Mouse (Mus musculus): ENCODE data around the gene Klrb1b. TPM values are rescaled to one million over a fixed set of nuclear protein-coding genes. Genes with fewer than 3 reads are reported as not detected.
"Not testable (repeated sequence)": the region's sequence is repeated elsewhere in the genome, so short reads cannot be mapped to it uniquely, and the experiment has no call there.

Gene Klrb1b
- total and polyA plus RNA-seq, 2 experiments from 2014 or later = not detected

DNA sequence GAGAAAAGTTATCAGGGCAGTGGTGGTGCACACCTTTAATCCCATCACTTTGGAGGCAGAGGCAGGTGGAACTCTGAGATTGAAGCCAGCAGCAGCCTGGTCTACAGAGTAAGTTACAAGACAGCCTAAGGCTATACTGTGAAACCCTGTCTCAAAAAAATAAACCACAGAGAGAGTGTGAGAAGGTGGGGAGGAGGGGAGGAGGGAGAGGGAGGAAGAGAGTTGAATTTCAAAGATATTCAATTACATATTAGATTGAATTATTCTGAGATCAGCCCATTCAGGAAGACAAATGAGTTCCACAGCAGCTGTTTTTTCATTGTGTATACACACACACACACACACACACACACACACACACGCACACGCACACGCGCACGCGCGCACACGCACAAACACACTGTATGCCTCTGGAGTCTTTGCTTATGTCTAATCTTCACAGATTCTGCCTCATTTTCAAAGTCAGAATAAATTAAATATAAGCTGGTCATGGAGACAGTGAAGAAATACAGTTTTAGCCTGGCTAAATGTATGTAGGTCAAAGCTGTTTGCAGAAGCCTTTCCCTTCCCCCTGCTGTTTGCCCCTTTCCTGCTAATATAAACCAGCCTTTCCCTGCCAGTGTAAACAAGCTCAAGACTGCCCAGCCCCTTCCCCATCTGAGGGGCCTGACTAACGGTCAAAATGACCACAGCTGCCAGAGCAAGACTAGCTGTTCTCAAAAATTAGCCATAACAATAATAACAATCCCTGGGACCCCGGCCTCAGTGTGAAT lies 56.5 kb downstream of the Klrb1b start:
- Histone ChIP-seq H3K9me3 (ENCODE audit: low read length) (no peaks in the 10 kb centered on the region), H3K4me2 (ENCODE audit: low read depth, low read length) (no peak overlapping the region), H3K27me3 (ENCODE audit: insufficient read depth, low read length) (no peaks in the 10 kb centered on the region), H3K36me3 (ENCODE audit: insufficient read depth, low read length) (no peaks in the 10 kb centered on the region), H3K9ac (replicated peaks; ENCODE audit: low read length) (no peak overlapping the region), H3K4me3 (ENCODE audit: low read length) (no peak overlapping the region), H3K4me1 (ENCODE audit: insufficient read depth, low read length) (no peaks in the 10 kb centered on the region), H3K27ac (no peak overlapping the region)
- WGBS = 82% methylated on average over 10 of the region's 10 CpGs
- DNase-seq (ENCODE audit: low spot score) = no peak
- no peak for ATAC-seq
- no peak for TF ChIP-seq CTCF (IDR thresholded peaks at IDR 0.05; ENCODE audit: low read depth)

DNA sequence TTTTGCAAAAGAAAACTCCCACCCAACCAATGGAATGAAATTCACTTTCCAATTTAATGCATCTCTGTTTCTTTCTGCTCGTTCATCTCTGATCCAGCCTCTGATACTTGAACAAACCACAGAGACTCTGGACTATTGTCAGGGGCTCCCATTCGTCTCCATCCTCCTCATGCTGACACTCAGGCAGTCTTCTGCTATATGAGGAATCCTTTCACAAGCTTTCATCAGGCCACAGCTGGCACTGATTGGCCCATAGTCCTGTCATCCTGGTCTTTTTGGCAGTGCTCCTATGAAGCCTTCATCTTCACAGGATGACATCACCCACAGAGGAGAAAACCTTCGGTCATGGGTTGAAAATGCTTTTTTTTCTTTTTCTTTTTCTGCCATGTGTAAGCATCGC lies 58.1 kb downstream of the Klrb1b start:
- no peak for DNase-seq (ENCODE audit: low spot score)
- no peak for TF ChIP-seq CTCF (IDR thresholded peaks at IDR 0.05; ENCODE audit: low read depth)
- Histone ChIP-seq H3K27me3 (ENCODE audit: insufficient read depth, low read length) (no peaks in the 10 kb centered on the region), H3K4me3 (ENCODE audit: low read length) (no peak overlapping the region), H3K9ac (replicated peaks; ENCODE audit: low read length) (no peak overlapping the region), H3K36me3 (ENCODE audit: insufficient read depth, low read length) (no peaks in the 10 kb centered on the region), H3K4me1 (ENCODE audit: insufficient read depth, low read length) (no peaks in the 10 kb centered on the region), H3K27ac (no peak overlapping the region), H3K4me2 (ENCODE audit: low read depth, low read length) (no peak overlapping the region), H3K9me3 (ENCODE audit: low read length) (no peaks in the 10 kb centered on the region)
- WGBS = 66% methylated on average over 4 of the region's 4 CpGs
- no peak for ATAC-seq

DNA sequence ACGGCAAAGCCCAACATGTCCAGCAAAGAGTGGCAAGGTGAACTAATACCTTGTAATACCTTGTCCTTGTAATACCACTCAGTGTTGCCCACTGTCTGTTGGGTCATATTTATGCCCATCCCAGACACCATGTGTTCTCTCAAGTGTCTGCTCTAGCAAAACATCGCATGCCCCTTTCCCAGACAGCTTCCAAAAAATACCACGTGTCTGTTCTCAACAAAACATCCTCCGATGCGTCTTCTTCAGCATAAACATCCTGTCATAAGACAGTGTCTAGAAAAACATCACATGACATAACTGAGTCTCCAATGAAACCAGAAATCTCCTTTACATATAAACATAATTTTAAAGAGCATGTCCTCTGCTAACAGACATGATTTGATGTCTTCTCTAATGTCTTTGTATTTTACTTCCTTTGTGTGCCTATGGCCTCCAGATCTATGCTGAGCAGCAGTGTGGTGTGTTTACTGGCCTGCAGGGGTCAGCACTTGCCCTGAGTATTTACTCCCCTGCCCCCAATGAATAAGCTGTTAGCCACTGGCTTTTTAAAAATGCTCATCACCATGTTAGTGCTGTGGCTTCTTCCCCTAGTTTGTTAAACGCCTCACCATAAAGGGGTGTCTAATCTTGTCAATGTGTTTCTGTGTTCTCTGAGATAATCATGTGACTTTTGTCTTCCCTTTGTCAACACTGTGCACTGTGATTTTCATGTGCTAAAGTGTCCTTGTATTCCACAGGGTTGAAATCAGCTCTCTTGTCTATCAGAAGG lies 59.5 kb downstream of the Klrb1b start:
- H3K4me1 ChIP-seq (ENCODE audit: insufficient read depth, low read length); H3K4me3 ChIP-seq (ENCODE audit: low read length); H3K9ac ChIP-seq (replicated peaks; ENCODE audit: low read length); H3K9me3 ChIP-seq (ENCODE audit: low read length); H3K27me3 ChIP-seq (ENCODE audit: insufficient read depth, low read length); H3K36me3 ChIP-seq (ENCODE audit: insufficient read depth, low read length): not testable (repeated sequence)
- ATAC-seq = peak; percentile 31; the same call in 1 of the 2 replicates
- H3K4me2 ChIP-seq (ENCODE audit: low read depth, low read length) = 0 out of 2 replicates have a peak overlapping the region, but pooled peaks have one; percentile 13
- WGBS = 64% methylated on average over 6 of the region's 6 CpGs
- peak; percentile 75 for TF ChIP-seq CTCF (IDR thresholded peaks at IDR 0.05; ENCODE audit: low read depth)
- peak; percentile 81 for DNase-seq (ENCODE audit: low spot score)
- H3K27ac ChIP-seq = peak overlapping the region; percentile 45; the same call in 1 of the 2 replicates

DNA sequence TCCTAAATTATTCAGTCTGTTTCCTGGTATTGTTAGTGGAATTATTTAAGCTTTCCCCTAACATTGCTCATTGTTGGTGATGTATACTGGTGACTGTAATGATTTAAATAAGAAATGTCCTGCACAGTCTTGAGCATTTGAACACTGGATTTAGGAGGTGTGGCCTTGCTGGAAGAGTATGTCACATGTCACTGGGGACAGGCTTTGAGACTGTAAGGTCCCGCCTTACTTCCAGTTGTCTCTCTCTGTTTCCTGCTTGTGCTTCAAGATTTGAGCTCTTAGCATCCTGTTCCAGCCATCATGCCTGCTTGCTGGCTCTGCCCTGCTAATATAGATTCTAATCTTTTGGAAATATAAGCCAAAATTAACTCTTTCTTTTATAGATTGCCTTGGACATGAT lies 60.9 kb downstream of the Klrb1b start:
- Histone ChIP-seq H3K36me3 (ENCODE audit: insufficient read depth, low read length) (no peaks in the 10 kb centered on the region), H3K9me3 (ENCODE audit: low read length) (no peaks in the 10 kb centered on the region), H3K4me3 (ENCODE audit: low read length) (no peak overlapping the region), H3K27ac (no peak overlapping the region), H3K9ac (replicated peaks; ENCODE audit: low read length) (no peak overlapping the region), H3K4me2 (ENCODE audit: low read depth, low read length) (no peak overlapping the region), H3K27me3 (ENCODE audit: insufficient read depth, low read length) (no peaks in the 10 kb centered on the region), H3K4me1 (ENCODE audit: insufficient read depth, low read length) (no peaks in the 10 kb centered on the region)
- ATAC-seq (no peak), DNase-seq (ENCODE audit: low spot score) (no peak)
- 80% methylated on average over 1 of the region's 1 CpGs for WGBS
- TF ChIP-seq CTCF (IDR thresholded peaks at IDR 0.05; ENCODE audit: low read depth) = no peak

DNA sequence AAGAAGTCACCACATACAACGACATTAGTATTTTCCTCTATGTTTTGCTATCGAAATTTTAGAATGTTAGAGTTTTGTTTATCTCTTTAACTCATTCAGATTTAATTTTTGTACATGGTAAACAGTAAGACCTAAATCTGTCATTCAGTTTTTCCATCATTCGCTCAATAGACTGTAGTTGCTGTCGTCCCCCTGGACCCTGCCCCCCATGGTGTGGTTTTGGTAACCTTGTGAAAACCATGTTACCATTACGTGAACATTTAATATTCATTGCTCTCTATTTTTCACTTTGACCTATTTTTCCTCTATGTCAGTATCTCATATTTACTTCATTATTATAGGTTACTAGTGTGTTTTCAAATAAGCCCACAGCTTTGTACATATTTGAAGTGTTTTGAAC lies 61.5 kb downstream of the Klrb1b start:
- Histone ChIP-seq H3K9ac (replicated peaks; ENCODE audit: low read length) (peak overlapping the region; percentile 41; the same call in 1 of the 2 replicates), H3K4me2 (ENCODE audit: low read depth, low read length) (peak overlapping the region; percentile 58), H3K4me1 (ENCODE audit: insufficient read depth, low read length) (no peaks in the 10 kb centered on the region), H3K36me3 (ENCODE audit: insufficient read depth, low read length) (no peaks in the 10 kb centered on the region), H3K27ac (peak overlapping the region; percentile 57; the same call in 1 of the 2 replicates), H3K27me3 (ENCODE audit: insufficient read depth, low read length) (no peaks in the 10 kb centered on the region), H3K9me3 (ENCODE audit: low read length) (no peaks in the 10 kb centered on the region), H3K4me3 (ENCODE audit: low read length) (peak overlapping the region; percentile 43)
- no peak for ATAC-seq
- DNase-seq (ENCODE audit: low spot score) = peak; percentile 23
- TF ChIP-seq CTCF (IDR thresholded peaks at IDR 0.05; ENCODE audit: low read depth) = no peak
- WGBS = 11% methylated on average over 5 of the region's 5 CpGs

DNA sequence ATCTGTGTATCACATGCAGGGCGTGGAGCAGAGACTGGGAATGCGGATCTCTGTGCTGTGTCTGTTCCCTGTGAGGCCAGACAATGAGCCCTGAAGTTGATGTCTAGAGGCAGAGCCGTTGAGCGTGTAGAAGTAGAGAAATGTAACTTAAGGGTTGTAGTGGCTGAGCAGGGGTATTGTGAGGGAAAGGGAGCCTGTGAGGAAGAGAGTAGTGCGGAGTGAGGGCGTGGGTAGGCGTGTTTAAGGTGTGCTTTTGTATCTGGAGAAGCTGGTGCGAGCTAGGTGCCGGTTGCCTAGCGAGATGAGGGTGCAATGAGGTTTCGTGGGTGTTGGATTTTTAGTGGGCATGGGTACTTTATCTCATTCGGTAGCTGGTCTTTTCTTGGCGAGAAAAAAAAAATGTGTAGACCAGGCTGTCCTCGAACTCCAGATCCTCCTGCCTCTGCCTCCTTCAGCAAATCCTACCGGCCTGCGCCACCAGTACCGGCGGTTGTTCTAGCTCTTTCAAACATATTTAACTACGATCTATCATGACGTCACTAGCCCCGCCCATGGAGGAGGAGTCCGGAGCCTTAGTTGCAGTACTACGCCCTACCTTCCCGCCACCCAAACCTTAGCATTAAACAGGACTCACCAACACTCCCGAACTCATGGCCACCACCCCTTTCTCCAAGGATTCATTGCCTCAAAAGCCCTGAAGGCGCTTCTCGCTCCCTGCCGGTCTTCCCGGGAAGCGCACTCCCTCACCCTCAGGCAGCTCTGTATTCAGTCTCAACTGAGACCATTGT lies 62.2 kb downstream of the Klrb1b start:
- H3K27ac ChIP-seq = peak overlapping the region; percentile 88
- TF ChIP-seq CTCF (IDR thresholded peaks at IDR 0.05; ENCODE audit: low read depth) = peak; percentile 82
- no peaks in the 10 kb centered on the region for H3K27me3 ChIP-seq (ENCODE audit: insufficient read depth, low read length)
- no peaks in the 10 kb centered on the region for H3K36me3 ChIP-seq (ENCODE audit: insufficient read depth, low read length)
- WGBS = under 1% methylated on average over 30 of the region's 30 CpGs
- H3K4me1 ChIP-seq (ENCODE audit: insufficient read depth, low read length) = no peaks in the 10 kb centered on the region
- peak overlapping the region; percentile 43 for H3K4me3 ChIP-seq (ENCODE audit: low read length)
- ATAC-seq = peak; percentile 93
- peak overlapping the region; percentile 58 for H3K4me2 ChIP-seq (ENCODE audit: low read depth, low read length)
- H3K9me3 ChIP-seq (ENCODE audit: low read length) = no peaks in the 10 kb centered on the region
- peak overlapping the region; percentile 41 for H3K9ac ChIP-seq (replicated peaks; ENCODE audit: low read length)
- DNase-seq (ENCODE audit: low spot score) = peak; percentile 96

Other genes starting within 250 kb of the Klrb1b start
- gene A2ml1, start 244.7 kb downstream of the Klrb1b start, total RNA-seq (2014; rRNA removed) = 0.79 and 1.6 TPM in 2 replicates
- 13.2 and 13.8 TPM in 2 replicates for gene A2ml1, start 244.7 kb downstream of the Klrb1b start, polyA plus RNA-seq (2015; fragmentation: Nextera tagmentation; extraction: Ambion mirVana)
- gene Klrb1a, start 202.8 kb downstream of the Klrb1b start, total RNA-seq (2014; rRNA removed) = not detected in 2 replicates
- not detected in 2 replicates for gene Klrb1a, start 202.8 kb downstream of the Klrb1b start, polyA plus RNA-seq (2015; fragmentation: Nextera tagmentation; extraction: Ambion mirVana)
- not detected in 2 replicates for gene Clec2h, start 163.9 kb downstream of the Klrb1b start, total RNA-seq (2014; rRNA removed)
- not detected in 2 replicates for gene Clec2h, start 163.9 kb downstream of the Klrb1b start, polyA plus RNA-seq (2015; fragmentation: Nextera tagmentation; extraction: Ambion mirVana)
- gene Klrb1, start 103.3 kb downstream of the Klrb1b start, total RNA-seq (2014; rRNA removed) = 0.31 and 1.9 TPM in 2 replicates
- gene Klrb1, start 103.3 kb downstream of the Klrb1b start, polyA plus RNA-seq (2015; fragmentation: Nextera tagmentation; extraction: Ambion mirVana) = 1.1 and 1.2 TPM in 2 replicates
- gene Klrb1c, start 37.1 kb downstream of the Klrb1b start, total RNA-seq (2014; rRNA removed) = 0.10 TPM in 1 of 2 replicates, not detected in the other
- gene Klrb1c, start 37.1 kb downstream of the Klrb1b start, polyA plus RNA-seq (2015; fragmentation: Nextera tagmentation; extraction: Ambion mirVana) = 0.13 and 0.14 TPM in 2 replicates
- gene Gm44511, start within 50 bp of the Klrb1b start, total RNA-seq (2014; rRNA removed) = not detected in 2 replicates
- not detected in 2 replicates for gene Gm44511, start within 50 bp of the Klrb1b start, polyA plus RNA-seq (2015; fragmentation: Nextera tagmentation; extraction: Ambion mirVana)
- gene Clec2i, start 61.3 kb upstream of the Klrb1b start, total RNA-seq (2014; rRNA removed) = not detected in 2 replicates
- 0.06 and 0.08 TPM in 2 replicates for gene Clec2i, start 61.3 kb upstream of the Klrb1b start, polyA plus RNA-seq (2015; fragmentation: Nextera tagmentation; extraction: Ambion mirVana)
- gene BC035044, start 64.8 kb upstream of the Klrb1b start, total RNA-seq (2014; rRNA removed) = 0.61 TPM in 1 of 2 replicates, not detected in the other
- 0.39 and 0.88 TPM in 2 replicates for gene BC035044, start 64.8 kb upstream of the Klrb1b start, polyA plus RNA-seq (2015; fragmentation: Nextera tagmentation; extraction: Ambion mirVana)
- not detected in 2 replicates for gene Clec2g, start 108.0 kb upstream of the Klrb1b start, total RNA-seq (2014; rRNA removed)
- gene Clec2g, start 108.0 kb upstream of the Klrb1b start, polyA plus RNA-seq (2015; fragmentation: Nextera tagmentation; extraction: Ambion mirVana) = not detected in 2 replicates
- gene Klrb1f, start 219.6 kb upstream of the Klrb1b start, total RNA-seq (2014; rRNA removed) = not detected in 2 replicates
- gene Klrb1f, start 219.6 kb upstream of the Klrb1b start, polyA plus RNA-seq (2015; fragmentation: Nextera tagmentation; extraction: Ambion mirVana) = 0.24 and 0.40 TPM in 2 replicates